Mouse (Mus musculus) kidney, postnatal 10 days (tissue): ENCODE measurements around the gene Tspan13.

ENCODE experiments used
- DNase-seq: peaks from one replicate; pipeline ENCODE4 v3.0.0; 2021; ENCODE audit warnings: mixed read lengths

Tspan13 gene

DNA sequence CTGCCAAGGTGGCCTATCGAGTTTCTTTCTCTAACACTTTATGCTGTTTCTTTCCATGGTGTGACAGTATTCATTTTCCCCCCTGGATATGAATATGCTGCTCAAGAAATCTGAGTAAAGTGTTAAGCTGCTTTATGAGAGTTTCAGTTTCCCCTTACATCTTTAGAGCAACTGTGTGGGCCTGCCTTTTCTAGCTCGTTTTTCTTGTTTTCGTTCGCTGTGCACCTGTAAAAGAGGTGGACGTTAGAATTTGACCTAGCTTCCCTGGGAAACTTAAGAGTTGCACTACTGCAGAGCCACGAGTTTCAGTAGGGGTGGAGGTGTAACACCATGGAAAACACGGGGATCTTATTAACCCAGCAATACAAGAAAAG lies 75.5 kb downstream of the Tspan13 start:
- no peak for DNase-seq

DNA sequence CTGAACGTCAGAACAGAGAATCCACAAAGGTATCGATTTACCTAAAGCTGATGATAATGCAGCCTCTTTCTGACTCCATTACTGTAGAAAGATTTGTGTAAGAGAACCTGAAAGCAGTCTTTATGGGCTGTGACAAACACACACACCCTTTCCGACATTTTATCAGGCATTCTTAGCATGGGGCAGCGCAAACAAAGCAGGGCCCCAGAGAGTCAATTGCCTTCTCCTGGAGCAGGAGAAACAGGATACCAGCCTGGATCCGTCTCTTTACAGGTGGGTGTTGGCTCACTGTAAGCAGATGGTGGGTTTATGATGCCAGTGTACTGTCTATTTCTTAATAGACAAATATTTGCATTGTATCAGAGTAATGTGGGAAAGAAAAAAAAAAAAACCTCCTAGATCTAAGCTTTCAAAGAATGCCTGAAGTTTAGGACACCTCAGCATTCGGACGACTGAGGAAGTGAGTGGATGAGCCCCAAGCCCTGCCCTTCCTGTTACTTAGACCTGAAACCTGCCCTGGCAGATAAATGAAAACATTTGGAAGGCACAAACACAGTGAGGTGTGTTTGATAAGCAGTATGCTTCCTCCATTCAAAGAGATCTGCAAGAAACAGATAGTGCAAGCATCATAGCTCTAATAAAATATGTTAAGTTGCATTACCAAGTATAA lies 76.1 kb downstream of the Tspan13 start:
- no peak for DNase-seq
